Mouse (Mus musculus): ENCODE data around the gene Atp8a1. TPM values are rescaled to one million over a fixed set of nuclear protein-coding genes. Genes with fewer than 3 reads are reported as not detected.

Gene Atp8a1
- 5.1 and 6.3 TPM in 2 replicates for total RNA-seq (2014; rRNA removed)
- polyA plus RNA-seq (2012; rRNA removed): 1.7 and 3.8 TPM in 2 replicates

GRCm38 (mm10) chr5:67847253-67848165 lies at the start of gene Atp8a1:
TSS of gene Atp8a1 (minus strand) at chr5:67847434.
- TF ChIP-seq CTCF (IDR thresholded peaks at IDR 0.05; ENCODE audit: low read depth, low read length): peak; percentile 1; the same call in 1 of the 2 replicates
- peak; percentile 72; the same call in 1 of the 2 replicates for TF ChIP-seq POLR2A (IDR thresholded peaks at IDR 0.05; ENCODE audit: extremely low read depth, insufficient read depth, low read length)
- no peaks in the 10 kb centered on the region for H3K79me2 ChIP-seq (ENCODE audit: control insufficient read depth, insufficient read depth, low read length)
- DNase-seq (ENCODE audit: extremely low read depth, low read depth, low spot score): peak; percentile 80
- H3K27me3 ChIP-seq (ENCODE audit: control insufficient read depth, insufficient read depth, low read length): no peaks in the 10 kb centered on the region
- H3K4me3 ChIP-seq (ENCODE audit: insufficient read depth, low read depth, low read length): peak within 1 kb of the TSS; percentile 79
- 1% methylated on average over 58 of the region's 64 CpGs for WGBS
- H3K9ac ChIP-seq (ENCODE audit: low read depth, low read length): peak within 1 kb of the TSS; percentile 74
- H3K27ac ChIP-seq (replicated peaks; ENCODE audit: insufficient read depth, low read depth, low read length): 0 out of 2 replicates have a peak within 1 kb of the TSS, but pooled peaks have one; percentile 7
- H3K4me1 ChIP-seq (ENCODE audit: control insufficient read depth, insufficient read depth, low read length): peaks cover 4% of the 10 kb centered on the region; the same call in 1 of the 2 replicates
- H3K36me3 ChIP-seq (ENCODE audit: control insufficient read depth, insufficient read depth, low read length): no peaks in the 10 kb centered on the region

GRCm38 (mm10) chr5:67884422-67885210 lies 37.4 kb upstream of the Atp8a1 start:
- no peak overlapping the region for H3K4me3 ChIP-seq (ENCODE audit: insufficient read depth, low read depth, low read length)
- no peak overlapping the region for H3K9ac ChIP-seq (ENCODE audit: low read depth, low read length)
- DNase-seq (ENCODE audit: extremely low read depth, low read depth, low spot score): no peak
- no peak overlapping the region for H3K27ac ChIP-seq (replicated peaks; ENCODE audit: insufficient read depth, low read depth, low read length)
- H3K36me3 ChIP-seq (ENCODE audit: control insufficient read depth, insufficient read depth, low read length): no peaks in the 10 kb centered on the region
- H3K4me1 ChIP-seq (ENCODE audit: control insufficient read depth, insufficient read depth, low read length): no peaks in the 10 kb centered on the region
- H3K27me3 ChIP-seq (ENCODE audit: control insufficient read depth, insufficient read depth, low read length): peaks cover 10% of the 10 kb centered on the region; the same call in 1 of the 2 replicates
- no peaks in the 10 kb centered on the region for H3K79me2 ChIP-seq (ENCODE audit: control insufficient read depth, insufficient read depth, low read length)
- TF ChIP-seq CTCF (IDR thresholded peaks at IDR 0.05; ENCODE audit: low read depth, low read length) (no peak), POLR2A (IDR thresholded peaks at IDR 0.05; ENCODE audit: extremely low read depth, insufficient read depth, low read length) (no peak)
- WGBS: 85% methylated on average over 9 of the region's 9 CpGs

GRCm38 (mm10) chr5:67883564-67884171 lies 36.4 kb upstream of the Atp8a1 start:
- peaks cover 10% of the 10 kb centered on the region; the same call in 1 of the 2 replicates for H3K27me3 ChIP-seq (ENCODE audit: control insufficient read depth, insufficient read depth, low read length)
- no peak for DNase-seq (ENCODE audit: extremely low read depth, low read depth, low spot score)
- H3K79me2 ChIP-seq (ENCODE audit: control insufficient read depth, insufficient read depth, low read length): no peaks in the 10 kb centered on the region
- no peak overlapping the region for H3K27ac ChIP-seq (replicated peaks; ENCODE audit: insufficient read depth, low read depth, low read length)
- no peaks in the 10 kb centered on the region for H3K4me1 ChIP-seq (ENCODE audit: control insufficient read depth, insufficient read depth, low read length)
- H3K36me3 ChIP-seq (ENCODE audit: control insufficient read depth, insufficient read depth, low read length): no peaks in the 10 kb centered on the region
- TF ChIP-seq CTCF (IDR thresholded peaks at IDR 0.05; ENCODE audit: low read depth, low read length) (no peak), POLR2A (IDR thresholded peaks at IDR 0.05; ENCODE audit: extremely low read depth, insufficient read depth, low read length) (no peak)
- H3K4me3 ChIP-seq (ENCODE audit: insufficient read depth, low read depth, low read length): no peak overlapping the region
- WGBS: 80% methylated on average over 1 of the region's 1 CpGs
- H3K9ac ChIP-seq (ENCODE audit: low read depth, low read length): no peak overlapping the region

- H3K27me3 ChIP-seq (ENCODE audit: control insufficient read depth, insufficient read depth, low read length): no peaks in the 10 kb centered on the region
- no peak overlapping the region for H3K9ac ChIP-seq (ENCODE audit: low read depth, low read length)
- no peak overlapping the region for H3K27ac ChIP-seq (replicated peaks; ENCODE audit: insufficient read depth, low read depth, low read length)
- DNase-seq (ENCODE audit: extremely low read depth, low read depth, low spot score): no peak
- WGBS: 53% methylated on average over 3 of the region's 3 CpGs
- no peaks in the 10 kb centered on the region for H3K36me3 ChIP-seq (ENCODE audit: control insufficient read depth, insufficient read depth, low read length)
- H3K4me1 ChIP-seq (ENCODE audit: control insufficient read depth, insufficient read depth, low read length): no peaks in the 10 kb centered on the region
- TF ChIP-seq CTCF (IDR thresholded peaks at IDR 0.05; ENCODE audit: low read depth, low read length): no peak
- no peak for TF ChIP-seq POLR2A (IDR thresholded peaks at IDR 0.05; ENCODE audit: extremely low read depth, insufficient read depth, low read length)
- no peak overlapping the region for H3K4me3 ChIP-seq (ENCODE audit: insufficient read depth, low read depth, low read length)
- no peaks in the 10 kb centered on the region for H3K79me2 ChIP-seq (ENCODE audit: control insufficient read depth, insufficient read depth, low read length)
These were observed 24.2 kb upstream of the Atp8a1 start for GRCm38 (mm10) chr5:67871414-67871813.

- 0 out of 2 replicates have a peak, but pooled peaks cover 2% of the 10 kb centered on the region for H3K27me3 ChIP-seq (ENCODE audit: control insufficient read depth, insufficient read depth, low read length)
- H3K4me1 ChIP-seq (ENCODE audit: control insufficient read depth, insufficient read depth, low read length): no peaks in the 10 kb centered on the region
- H3K4me3 ChIP-seq (ENCODE audit: insufficient read depth, low read depth, low read length): no peak overlapping the region
- H3K9ac ChIP-seq (ENCODE audit: low read depth, low read length): no peak overlapping the region
- no peak for TF ChIP-seq POLR2A (IDR thresholded peaks at IDR 0.05; ENCODE audit: extremely low read depth, insufficient read depth, low read length)
- TF ChIP-seq CTCF (IDR thresholded peaks at IDR 0.05; ENCODE audit: low read depth, low read length): no peak
- DNase-seq (ENCODE audit: extremely low read depth, low read depth, low spot score): no peak
- WGBS: 73% methylated on average over 9 of the region's 9 CpGs
- H3K27ac ChIP-seq (replicated peaks; ENCODE audit: insufficient read depth, low read depth, low read length): no peak overlapping the region
- no peaks in the 10 kb centered on the region for H3K36me3 ChIP-seq (ENCODE audit: control insufficient read depth, insufficient read depth, low read length)
- no peaks in the 10 kb centered on the region for H3K79me2 ChIP-seq (ENCODE audit: control insufficient read depth, insufficient read depth, low read length)
These were observed 19.0 kb upstream of the Atp8a1 start for GRCm38 (mm10) chr5:67866221-67866620.
